Mouse (Mus musculus) heart, embryonic 15.5 days (tissue): ENCODE results near the gene AL732309.1. TPM values are rescaled to one million over a fixed set of nuclear protein-coding genes. Genes with fewer than 3 reads are reported as not detected.

Experiments used
- ATAC-seq: fragments of 200-750 bp; cut with Nextera tagmentation; replicated peaks from 2 replicates; pipeline ENCODE4 v1.8.0; 2017; ENCODE audit warnings: low read depth, moderate TSS enrichment; ENCODE audit not compliant: insufficient number of reproducible peaks, insufficient read depth, low FRiP score
- H3K27ac ChIP-seq: fragments of 300-500 bp; sonication (generic); 2 replicates; pipeline ENCODE4 v1.5.1; 2015; ENCODE audit warnings: mild to moderate bottlenecking, inconsistent platforms
- H3K27me3 ChIP-seq: fragments of 300-500 bp; sonication (generic); 2 replicates; pipeline ENCODE4 v1.6.1; 2015; ENCODE audit warnings: inconsistent platforms
- H3K36me3 ChIP-seq: fragments of 300-500 bp; sonication (generic); 2 replicates; pipeline ENCODE4 v1.6.1; 2015; ENCODE audit warnings: mild to moderate bottlenecking, inconsistent platforms
- H3K4me1 ChIP-seq: fragments of 300-500 bp; sonication (generic); replicated peaks from 2 replicates; pipeline ENCODE4 v1.6.1; 2015; ENCODE audit warnings: inconsistent platforms
- H3K4me2 ChIP-seq: fragments of 300-500 bp; sonication (generic); 2 replicates; pipeline ENCODE4 v1.6.1; 2015; ENCODE audit warnings: inconsistent platforms, mild to moderate bottlenecking, moderate library complexity
- H3K4me3 ChIP-seq: fragments of 300-500 bp; sonication (generic); 2 replicates; pipeline ENCODE4 v1.5.1; 2015; ENCODE audit warnings: mild to moderate bottlenecking, inconsistent platforms
- H3K9ac ChIP-seq: fragments of 300-500 bp; sonication (generic); 2 replicates; pipeline ENCODE4 v1.6.1; 2015; ENCODE audit warnings: mild to moderate bottlenecking, inconsistent platforms
- H3K9me3 ChIP-seq: fragments of 300-500 bp; sonication (generic); replicated peaks from 2 replicates; pipeline ENCODE4 v1.6.1; 2016; ENCODE audit warnings: inconsistent platforms
- WGBS: fragments of 180-500 bp; shearing (Covaris S2); methylation state at CpG from one replicate; pipeline ENCODE4 v1.1.7; 2015; ENCODE audit warnings: mixed read lengths; 5-methylcytosine and 5-hydroxymethylcytosine counted together
- polyA plus RNA-seq: library from polyadenylated mRNA; unstranded; fragments of >200 nt; fragmentation: Nextera tagmentation; extraction: Ambion mirVana; gene quantifications from 2 replicates; pipeline ENCODE4 v1.2.1, GENCODE M21; 2015

The AL732309.1 gene
- polyA plus RNA-seq, 1 experiment from 2014 or later, result 2.3 TPM

DNA sequence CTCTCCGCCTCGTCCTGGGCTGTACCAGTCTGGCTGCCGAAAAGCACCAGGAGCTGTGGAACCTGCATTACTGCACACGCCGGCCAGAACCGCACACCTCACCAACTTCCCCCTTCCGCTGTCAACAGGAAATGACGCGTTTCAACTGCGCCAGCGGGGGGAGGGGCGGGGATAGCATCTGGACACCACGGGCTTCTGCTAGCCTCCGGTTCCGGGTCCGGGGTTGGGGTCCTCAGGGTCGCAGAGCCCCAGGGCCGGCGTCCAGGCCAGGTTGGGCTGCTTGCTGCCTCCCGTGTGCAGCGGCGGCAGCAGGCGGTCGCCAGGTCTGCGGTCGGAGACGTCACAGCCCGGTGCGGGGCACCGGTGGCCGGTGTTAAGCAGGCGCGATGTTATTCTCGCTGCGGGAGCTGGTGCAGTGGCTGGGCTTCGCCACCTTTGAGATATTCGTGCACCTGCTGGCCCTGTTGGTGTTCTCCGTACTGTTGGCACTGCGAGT, 8.7 kb upstream of the AL732309.1 start, which contains the start of gene Tmem203:
Gene Tmem203, plus strand, starts transcription at position 156 of the 496 bp plus-strand sequence.
- peak; percentile 83 for ATAC-seq
- Histone ChIP-seq H3K9me3 (no peaks in the 10 kb centered on the region), H3K27me3 (no peaks in the 10 kb centered on the region), H3K27ac (peak within 1 kb of the TSS; percentile 80), H3K36me3 (peaks cover 19% of the 10 kb centered on the region), H3K4me1 (peaks cover 16% of the 10 kb centered on the region), H3K9ac (peak within 1 kb of the TSS; percentile 81), H3K4me2 (peak within 1 kb of the TSS; percentile 91), H3K4me3 (peak within 1 kb of the TSS; percentile 81)
- under 1% methylated on average over 39 of the region's 39 CpGs for WGBS

GRCm38 (mm10) chr2:25252331-25252730, 5.7 kb upstream of the AL732309.1 start:
- Histone ChIP-seq H3K4me1 (peaks cover 16% of the 10 kb centered on the region), H3K4me2 (no peak overlapping the region), H3K36me3 (peaks cover 42% of the 10 kb centered on the region)

DNA sequence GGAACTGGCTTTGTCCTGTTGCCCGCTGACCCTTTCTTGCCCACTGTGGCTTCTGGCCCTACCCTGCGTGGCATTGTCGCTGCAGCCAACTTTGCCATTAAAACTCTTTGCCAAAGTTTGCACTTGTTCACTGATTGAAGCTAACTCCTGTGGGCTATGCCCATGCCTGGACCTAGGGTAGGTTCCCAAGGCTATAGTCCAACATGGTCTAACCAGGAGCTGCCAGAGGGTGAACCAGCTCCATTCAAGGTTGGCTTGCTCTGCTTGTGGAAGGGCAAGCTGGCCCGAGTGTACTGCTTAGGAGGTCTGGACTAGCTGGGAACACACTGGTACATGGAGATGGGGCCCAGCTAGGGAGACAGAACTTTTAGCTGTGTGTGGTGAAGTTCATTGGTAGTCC, 2.5 kb downstream of the AL732309.1 start:
- no peak overlapping the region for H3K27ac ChIP-seq
- no peak overlapping the region for H3K4me2 ChIP-seq
- no peak for ATAC-seq
- no peaks in the 10 kb centered on the region for H3K9me3 ChIP-seq
- peaks cover 11% of the 10 kb centered on the region; the same call in 1 of the 2 replicates for H3K36me3 ChIP-seq
- H3K27me3 ChIP-seq, result peaks cover 36% of the 10 kb centered on the region
- no peak overlapping the region for H3K4me3 ChIP-seq
- H3K9ac ChIP-seq, result no peak overlapping the region
- H3K4me1 ChIP-seq, result peaks cover 26% of the 10 kb centered on the region
- WGBS, result 87% methylated on average over 4 of the region's 4 CpGs

More at GRCm38 (mm10) chr2:25252331-25252730, 5.7 kb upstream of the AL732309.1 start:
- H3K27me3 ChIP-seq, result no peaks in the 10 kb centered on the region
- ATAC-seq, result no peak
- 83% methylated on average over 1 of the region's 1 CpGs for WGBS
- H3K4me3 ChIP-seq, result no peak overlapping the region
- H3K9me3 ChIP-seq, result no peaks in the 10 kb centered on the region
- H3K27ac ChIP-seq, result no peak overlapping the region
- H3K9ac ChIP-seq, result no peak overlapping the region

- Histone ChIP-seq H3K9me3 (no peaks in the 10 kb centered on the region), H3K27me3 (peaks cover 38% of the 10 kb centered on the region), H3K4me1 (peaks cover 26% of the 10 kb centered on the region), H3K27ac (no peak overlapping the region), H3K4me2 (no peak overlapping the region), H3K4me3 (no peak overlapping the region), H3K36me3 (peaks cover 7% of the 10 kb centered on the region; the same call in 1 of the 2 replicates), H3K9ac (no peak overlapping the region)
- no peak for ATAC-seq
- 69% methylated on average over 8 of the region's 8 CpGs for WGBS
Observed at GRCm38 (mm10) chr2:25243342-25243741, 3.3 kb downstream of the AL732309.1 start.

- Histone ChIP-seq H3K27me3 (peaks cover 42% of the 10 kb centered on the region), H3K4me1 (peaks cover 26% of the 10 kb centered on the region), H3K4me3 (peak within 1 kb of the TSS; percentile 57), H3K9me3 (no peaks in the 10 kb centered on the region), H3K4me2 (peak within 1 kb of the TSS; percentile 94), H3K36me3 (no peaks in the 10 kb centered on the region), H3K9ac (peak within 1 kb of the TSS; percentile 57), H3K27ac (no peak within 1 kb of the TSS)
- WGBS, result under 1% methylated on average over 51 of the region's 59 CpGs
- ATAC-seq, result no peak
Observed at GRCm38 (mm10) chr2:25242101-25242506, 4.6 kb downstream of the AL732309.1 start, which contains the start of the genes Rnf208 and Cysrt1. TSS of gene Rnf208 (plus strand) at chr2:25242255. TSS of gene Cysrt1 (minus strand) at chr2:25242452.

- H3K9ac ChIP-seq, result no peak overlapping the region
- peak overlapping the region; percentile 94 for H3K4me2 ChIP-seq
- no peaks in the 10 kb centered on the region for H3K9me3 ChIP-seq
- WGBS, result 20% methylated on average over 6 of the region's 6 CpGs
- H3K27ac ChIP-seq, result no peak overlapping the region
- no peaks in the 10 kb centered on the region for H3K36me3 ChIP-seq
- peak overlapping the region; percentile 57 for H3K4me3 ChIP-seq
- peaks cover 26% of the 10 kb centered on the region for H3K4me1 ChIP-seq
- ATAC-seq, result no peak
- peaks cover 44% of the 10 kb centered on the region for H3K27me3 ChIP-seq
Observed at GRCm38 (mm10) chr2:25241438-25241775, 5.3 kb downstream of the AL732309.1 start.

DNA sequence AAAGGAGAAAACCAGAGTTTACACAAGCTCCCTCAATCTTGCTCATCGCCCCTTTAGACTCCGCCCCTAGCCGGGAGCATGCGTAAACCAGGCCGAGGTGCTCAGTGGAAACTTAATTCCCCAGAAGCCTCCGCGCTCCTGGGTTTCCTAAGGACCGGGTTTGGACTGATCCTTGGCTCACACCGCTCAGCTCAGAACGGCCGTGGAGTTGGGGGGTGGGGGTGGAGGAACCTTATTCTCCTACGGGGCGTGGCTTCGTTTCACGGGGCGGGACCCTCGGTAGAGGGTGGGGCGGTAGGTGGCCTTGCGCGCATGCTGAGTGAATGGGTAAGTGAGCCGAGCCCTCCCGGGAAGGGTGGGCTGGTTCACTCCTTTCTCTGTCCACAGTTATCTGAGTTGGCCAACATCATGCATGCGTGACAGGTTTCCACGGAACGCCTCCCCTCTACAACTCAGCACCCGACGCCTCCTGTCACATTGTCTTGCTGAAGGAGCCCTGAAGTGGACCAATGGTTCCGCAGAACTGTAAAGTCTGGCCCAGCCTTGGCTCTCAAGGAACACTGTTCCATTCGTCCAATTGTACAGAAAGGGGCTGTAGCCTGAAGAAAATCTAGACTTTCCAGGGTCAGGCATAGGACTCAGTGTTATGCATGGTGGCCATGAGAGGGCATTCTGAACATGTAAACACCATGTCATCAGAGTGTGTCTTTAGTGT, 5.8 kb downstream of the AL732309.1 start:
- peak overlapping the region; percentile 94 for H3K4me2 ChIP-seq
- peaks cover 49% of the 10 kb centered on the region for H3K27me3 ChIP-seq
- WGBS, result 1% methylated on average over 29 of the region's 29 CpGs
- H3K36me3 ChIP-seq, result no peaks in the 10 kb centered on the region
- H3K9ac ChIP-seq, result peak overlapping the region; percentile 3
- ATAC-seq, result peak; percentile 82
- H3K27ac ChIP-seq, result no peak overlapping the region
- H3K4me3 ChIP-seq, result peak overlapping the region; percentile 57
- H3K9me3 ChIP-seq, result no peaks in the 10 kb centered on the region
- peaks cover 26% of the 10 kb centered on the region for H3K4me1 ChIP-seq

- Histone ChIP-seq H3K9ac (peak overlapping the region; percentile 3; the same call in 1 of the 2 replicates), H3K4me3 (peak overlapping the region; percentile 57), H3K9me3 (no peaks in the 10 kb centered on the region), H3K36me3 (no peaks in the 10 kb centered on the region), H3K4me2 (peak overlapping the region; percentile 94), H3K27me3 (peaks cover 54% of the 10 kb centered on the region), H3K4me1 (peaks cover 26% of the 10 kb centered on the region), H3K27ac (no peak overlapping the region)
- WGBS, result 53% methylated on average over 8 of the region's 8 CpGs
- ATAC-seq, result no peak; the same call in 1 of the 2 replicates
Observed at GRCm38 (mm10) chr2:25240310-25240709, 6.4 kb downstream of the AL732309.1 start.

GRCm38 (mm10) chr2:25239766-25240165, 6.9 kb downstream of the AL732309.1 start:
- H3K27me3 ChIP-seq, result peaks cover 59% of the 10 kb centered on the region
- no peak for ATAC-seq
- no peak overlapping the region for H3K9ac ChIP-seq
- H3K9me3 ChIP-seq, result no peaks in the 10 kb centered on the region
- 81% methylated on average over 3 of the region's 3 CpGs for WGBS
- no peak overlapping the region for H3K27ac ChIP-seq
- no peak overlapping the region for H3K4me3 ChIP-seq
- H3K4me1 ChIP-seq, result peaks cover 26% of the 10 kb centered on the region
- no peak overlapping the region for H3K4me2 ChIP-seq
- no peaks in the 10 kb centered on the region for H3K36me3 ChIP-seq

DNA sequence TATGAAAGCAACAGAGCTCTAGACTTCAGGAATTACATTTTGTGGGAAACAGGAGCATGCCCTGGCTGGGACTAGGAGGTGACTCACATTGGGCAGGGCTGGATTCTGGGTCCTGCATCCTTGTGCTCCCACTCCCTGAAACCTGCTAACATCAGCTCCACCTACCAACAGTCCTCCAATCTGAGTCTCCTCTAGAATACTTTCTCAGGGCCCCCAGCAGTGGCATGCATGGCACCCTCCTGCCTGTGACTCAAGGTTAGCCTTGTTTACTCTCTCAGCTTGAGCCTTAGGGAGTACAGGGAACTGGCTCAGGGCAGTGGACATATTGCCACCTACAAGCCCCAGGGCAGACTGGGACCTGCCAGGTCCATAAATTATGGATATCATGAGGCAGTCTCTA, 8.6 kb downstream of the AL732309.1 start:
- ATAC-seq, result no peak
- Histone ChIP-seq H3K27ac (no peak overlapping the region), H3K4me3 (no peak overlapping the region), H3K27me3 (peaks cover 56% of the 10 kb centered on the region), H3K9ac (no peak overlapping the region), H3K4me2 (no peak overlapping the region), H3K4me1 (peaks cover 26% of the 10 kb centered on the region), H3K36me3 (no peaks in the 10 kb centered on the region), H3K9me3 (no peaks in the 10 kb centered on the region)

DNA sequence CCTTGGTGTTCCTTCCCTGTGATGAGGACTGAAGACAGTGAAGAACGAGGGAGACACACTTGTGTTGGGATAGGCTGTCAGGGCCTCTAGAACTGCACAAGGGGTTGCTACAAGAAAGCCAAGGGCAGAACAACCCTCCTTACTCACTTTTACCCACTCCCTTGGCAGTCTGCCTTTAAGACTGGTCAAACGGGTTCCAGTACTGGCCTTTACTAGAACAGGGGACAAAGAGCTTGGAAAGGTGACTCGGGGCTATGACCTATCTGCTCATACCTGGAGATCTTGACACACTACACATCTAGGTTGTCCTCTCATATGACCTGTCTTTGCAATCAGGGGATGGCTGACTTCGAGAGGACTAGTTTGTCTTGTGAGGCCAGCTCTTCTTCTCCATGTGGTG, 9.1 kb downstream of the AL732309.1 start:
- Histone ChIP-seq H3K27ac (no peak overlapping the region), H3K4me2 (no peak overlapping the region), H3K27me3 (peaks cover 52% of the 10 kb centered on the region), H3K36me3 (no peaks in the 10 kb centered on the region), H3K4me3 (no peak overlapping the region), H3K4me1 (peaks cover 23% of the 10 kb centered on the region), H3K9ac (no peak overlapping the region), H3K9me3 (no peaks in the 10 kb centered on the region)
- 62% methylated on average over 4 of the region's 4 CpGs for WGBS
- ATAC-seq, result no peak

GRCm38 (mm10) chr2:25236614-25237013, 10.0 kb downstream of the AL732309.1 start, which contains the start of gene Rnf224:
TSS of gene Rnf224 (minus strand) at chr2:25236787.
- ATAC-seq, result no peak
- H3K4me1 ChIP-seq, result peaks cover 14% of the 10 kb centered on the region
- H3K4me2 ChIP-seq, result no peak within 1 kb of the TSS
- H3K36me3 ChIP-seq, result no peaks in the 10 kb centered on the region
- H3K27ac ChIP-seq, result no peak within 1 kb of the TSS
- no peak within 1 kb of the TSS for H3K9ac ChIP-seq
- H3K9me3 ChIP-seq, result no peaks in the 10 kb centered on the region
- no peak within 1 kb of the TSS for H3K4me3 ChIP-seq
- 22% methylated on average over 8 of the region's 8 CpGs for WGBS
- H3K27me3 ChIP-seq, result peaks cover 48% of the 10 kb centered on the region
